Mouse (Mus musculus): Measurements from ENCODE around the gene Rbms1.

- TF ChIP-seq MYOG (IDR thresholded peaks at IDR 0.05; ENCODE audit: control insufficient read depth, extremely low read depth, insufficient read length) = no peak
- no peak for TF ChIP-seq CTCF (IDR thresholded peaks at IDR 0.05; ENCODE audit: control insufficient read depth, insufficient read depth, insufficient read length)
- no peak for TF ChIP-seq CEBPB (IDR thresholded peaks at IDR 0.05; ENCODE audit: low read depth)
- TF ChIP-seq MAX (IDR thresholded peaks at IDR 0.05) = no peak
- TF ChIP-seq USF1 (IDR thresholded peaks at IDR 0.05; ENCODE audit: low read depth) = no peak
Observed at GRCm38 (mm10) chr2:60786289-60786688, 176.7 kb downstream of the Rbms1 start.

Measured in C2C12 (cell line).